Mouse (Mus musculus): ENCODE data around the gene Parp16.
"Not testable (repeated sequence)": the region's sequence is repeated elsewhere in the genome, so short reads cannot be mapped to it uniquely, and the experiment has no call there.

The Parp16 gene

GRCm38 (mm10) chr9:65288252-65288651 lies 93.1 kb downstream of the Parp16 start:
- not testable (repeated sequence) for DNase-seq (ENCODE audit: low read depth, low spot score)

Data from ES-CJ7 (cell line).